Mouse (Mus musculus): ENCODE results near the gene Nup133.

GRCm38 (mm10) chr8:123894502-123895097 lies 54.5 kb downstream of the Nup133 start, which contains the start of gene Acta1:
- TF ChIP-seq CTCF (IDR thresholded peaks at IDR 0.05; ENCODE audit: extremely low read depth, insufficient read depth, insufficient read length, insufficient replicate concordance), result no peak
- TF ChIP-seq POLR2A (IDR thresholded peaks at IDR 0.05; ENCODE audit: low read depth, low read length), result no peak

All from spleen, adult 2 months (tissue).